Mouse (Mus musculus): Measurements from ENCODE around the gene Ankrd9. TPM values are rescaled to one million over a fixed set of nuclear protein-coding genes. Genes with fewer than 3 reads are reported as not detected.

The Ankrd9 gene
- total and polyA plus RNA-seq, 3 experiments: 13.8 to 26.0 TPM; not detected in 1

DNA sequence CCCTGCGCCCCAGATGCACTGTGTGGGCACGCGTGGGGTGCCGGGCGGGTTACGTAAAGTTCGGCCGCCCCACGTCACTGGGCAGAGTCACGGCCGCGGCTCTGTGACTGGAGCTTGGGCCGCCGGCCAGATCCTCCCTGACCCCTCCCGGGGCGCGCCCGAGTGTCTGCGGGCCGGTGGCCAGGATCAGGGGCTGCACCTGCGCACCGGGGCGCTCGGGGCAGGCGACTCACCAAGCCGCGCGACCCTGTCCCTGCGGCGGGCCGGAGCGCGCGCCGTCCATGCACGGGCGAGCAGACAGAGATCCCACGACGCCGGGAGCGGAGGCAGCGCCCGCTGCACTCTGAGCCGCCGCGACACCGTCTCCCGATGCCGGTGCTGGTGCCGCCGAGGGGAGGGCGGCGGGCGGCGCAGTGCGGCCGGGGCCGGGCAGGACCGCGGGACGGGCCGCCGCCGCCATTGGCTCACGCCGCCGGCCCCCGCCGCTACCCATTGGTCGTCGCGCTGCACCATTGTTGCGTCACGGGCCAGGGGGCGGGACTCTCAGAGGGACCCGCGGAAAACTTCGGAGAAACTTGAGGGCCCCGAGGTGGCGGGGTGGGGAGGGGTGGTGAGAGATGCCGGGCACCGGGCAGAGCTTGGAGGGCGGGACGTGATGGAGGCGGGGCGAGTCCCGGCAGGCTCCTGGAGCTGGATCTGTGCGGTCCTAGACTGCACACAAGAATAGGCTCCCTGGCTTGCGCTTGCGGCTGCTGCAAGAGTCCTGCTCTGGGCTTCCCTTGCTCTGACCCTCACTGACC lies at the start of gene Ankrd9 (continued):
- no peak for TF ChIP-seq POLR2AphosphoS5 (IDR thresholded peaks at IDR 0.05; ENCODE audit: borderline replicate concordance, low read depth, low read length)
- TF ChIP-seq CHD1 (IDR thresholded peaks at IDR 0.05; ENCODE audit: low read depth, low read length): no peak
- TF ChIP-seq TAL1 (IDR thresholded peaks at IDR 0.05; ENCODE audit: low read length): no peak
- no peak for TF ChIP-seq RCOR1 (IDR thresholded peaks at IDR 0.05; ENCODE audit: low read depth, low read length)

GRCm38 (mm10) chr12:111021577-111021976 lies 42.7 kb upstream of the Ankrd9 start:
- Histone ChIP-seq H3K27ac (ENCODE audit: control insufficient read depth, low read depth, low read length) (no peak overlapping the region), H3K9me3 (replicated peaks; ENCODE audit: insufficient read depth, low read length) (no peaks in the 10 kb centered on the region), H3K79me2 (ENCODE audit: control insufficient read depth, insufficient read depth, low read length, poor library complexity) (no peaks in the 10 kb centered on the region), H3K4me3 (ENCODE audit: control insufficient read depth in 1 of 2, insufficient read depth in 1 of 2, low read depth in 2 of 2, low read length in 2 of 2) (no peak overlapping the region), H3K27me3 (ENCODE audit: control insufficient read depth in 1 of 2, insufficient read depth in 2 of 2, low read length in 2 of 2) (no peaks in the 10 kb centered on the region), H3K4me1 (ENCODE audit: control insufficient read depth in 1 of 2, insufficient read depth in 2 of 2, low read length in 2 of 2) (peaks cover 0 to 7% of the 10 kb centered on the region in 2 experiments; a peak in 1 of 4 replicates), H3K9ac (ENCODE audit: control insufficient read depth, low read depth, low read length, poor library complexity, severe bottlenecking) (no peak overlapping the region), H3K36me3 (ENCODE audit: control insufficient read depth in 1 of 2, insufficient read depth in 2 of 2, low read length in 2 of 2) (no peaks in the 10 kb centered on the region)
- no peak for DNase-seq (ENCODE audit: low read depth, low spot score)
- no peak for TF ChIP-seq MEF2A (IDR thresholded peaks at IDR 0.05; ENCODE audit: extremely low read depth, insufficient replicate concordance, low read depth, low read length, poor library complexity, severe bottlenecking)
- 0 out of 2 replicates have a peak, but pooled peaks have one; percentile 16 for TF ChIP-seq GATA1 (IDR thresholded peaks at IDR 0.05; ENCODE audit: low read depth, low read length)
- TF ChIP-seq ZNF384 (IDR thresholded peaks at IDR 0.05; ENCODE audit: low read depth, low read length): peak; percentile 93
- no peak for TF ChIP-seq SIN3A (IDR thresholded peaks at IDR 0.05; ENCODE audit: low read length)

- Histone ChIP-seq H3K79me2 (ENCODE audit: control insufficient read depth, insufficient read depth, low read length, poor library complexity) (no peaks in the 10 kb centered on the region), H3K27me3 (ENCODE audit: control insufficient read depth in 1 of 2, insufficient read depth in 2 of 2, low read length in 2 of 2) (no peaks in the 10 kb centered on the region), H3K9ac (ENCODE audit: control insufficient read depth, low read depth, low read length, poor library complexity, severe bottlenecking) (no peak overlapping the region), H3K9me3 (replicated peaks; ENCODE audit: insufficient read depth, low read length) (no peaks in the 10 kb centered on the region), H3K36me3 (ENCODE audit: control insufficient read depth in 1 of 2, insufficient read depth in 2 of 2, low read length in 2 of 2) (no peaks in the 10 kb centered on the region), H3K4me1 (ENCODE audit: control insufficient read depth in 1 of 2, insufficient read depth in 2 of 2, low read length in 2 of 2) (peaks cover 0 to 10% of the 10 kb centered on the region in 2 experiments; a peak in 1 of 4 replicates), H3K27ac (ENCODE audit: control insufficient read depth, low read depth, low read length) (no peak overlapping the region), H3K4me3 (ENCODE audit: control insufficient read depth in 1 of 2, insufficient read depth in 1 of 2, low read depth in 2 of 2, low read length in 2 of 2) (no peak overlapping the region)
- no peak for DNase-seq (ENCODE audit: low read depth, low spot score)
- no peak for TF ChIP-seq NELFE (IDR thresholded peaks at IDR 0.05; ENCODE audit: low read depth, low read length)
- TF ChIP-seq SIN3A (IDR thresholded peaks at IDR 0.05; ENCODE audit: low read length): no peak
- TF ChIP-seq POLR2A (IDR thresholded peaks at IDR 0.05; ENCODE audit: control insufficient read depth in 1 of 2, insufficient read depth in 1 of 2, low read depth in 1 of 2, low read length in 2 of 2, poor library complexity in 1 of 2): no peak
- TF ChIP-seq CTCF (IDR thresholded peaks at IDR 0.05 in 2 of 3, conservative IDR thresholded peaks at IDR 0.05 in 1 of 3; ENCODE audit: control insufficient read depth in 1 of 3, insufficient read depth in 1 of 3, low read depth in 2 of 3, low read length in 3 of 3, poor library complexity in 1 of 3, severe bottlenecking in 1 of 3): no peak
- TF ChIP-seq GATA1 (IDR thresholded peaks at IDR 0.05; ENCODE audit: low read depth, low read length): no peak
- no peak for TF ChIP-seq ZKSCAN1 (IDR thresholded peaks at IDR 0.05; ENCODE audit: low read depth, low read length)
- TF ChIP-seq USF2 (IDR thresholded peaks at IDR 0.05; ENCODE audit: borderline replicate concordance in 1 of 2, insufficient read depth in 1 of 2, low read depth in 1 of 2, low read length in 2 of 2): no peak
- TF ChIP-seq MEF2A (IDR thresholded peaks at IDR 0.05; ENCODE audit: extremely low read depth, insufficient replicate concordance, low read depth, low read length, poor library complexity, severe bottlenecking): no peak
- TF ChIP-seq MAX (IDR thresholded peaks at IDR 0.05; ENCODE audit: low read length): no peak
- no peak for TF ChIP-seq NRF1 (IDR thresholded peaks at IDR 0.05; ENCODE audit: insufficient read depth, low read depth, low read length, poor library complexity, severe bottlenecking)
These were observed 42.3 kb upstream of the Ankrd9 start for GRCm38 (mm10) chr12:111021138-111021537.
